Mouse (Mus musculus) CH12.LX (cell line): ENCODE measurements around the gene Luzp1. TPM values are rescaled to one million over a fixed set of nuclear protein-coding genes. Genes with fewer than 3 reads are reported as not detected.
A peak's percentile ranks its signal among the peaks of the same experiment; 100 is the strongest.

Experiments used
- DNase-seq: peaks from one replicate; pipeline ENCODE4 v3.0.0-alpha.2; 2013; ENCODE audit errors: extremely low read depth
- H3K27ac ChIP-seq: 2 replicates; pipeline ENCODE4 v1.5.1; 2012; ENCODE audit warnings: low read depth, mild to moderate bottlenecking, control low read depth, moderate library complexity; ENCODE audit not compliant: insufficient read depth
- H3K27me3 ChIP-seq: replicated peaks from 2 replicates; pipeline ENCODE3; 2012; ENCODE audit warnings: inconsistent platforms
- H3K36me3 ChIP-seq, 2 experiments: replicated peaks in 1 of 2; 2 replicates each; pipeline versions ENCODE3 to v1.6.1; 2012; ENCODE audit warnings: inconsistent platforms in 1 of 2, low read length in 1 of 2, mild to moderate bottlenecking in 1 of 2, mixed read lengths in 1 of 2, moderate library complexity in 1 of 2; ENCODE audit not compliant: control insufficient read depth in 1 of 2, insufficient read depth in 1 of 2
- H3K4me1 ChIP-seq, 2 experiments: 2 replicates each; pipeline ENCODE4 v1.6.1; 2012; ENCODE audit warnings: inconsistent platforms in 1 of 2, moderate library complexity in 1 of 2; ENCODE audit not compliant: insufficient read depth in 2 of 2, control insufficient read depth in 1 of 2
- H3K4me2 ChIP-seq: 2 replicates; pipeline ENCODE4 v1.6.1; 2012; ENCODE audit warnings: low read depth, mild to moderate bottlenecking, control low read depth; ENCODE audit not compliant: poor library complexity, insufficient read depth, severe bottlenecking
- H3K4me3 ChIP-seq, 3 experiments: fragments of 150-350 bp in 1 of 3; sonication (generic) in 1 of 3; replicated peaks in 1 of 3; 2 replicates each; pipeline versions ENCODE3 to v1.5.1; 2011 to 2012; ENCODE audit warnings: low read depth in 2 of 3, low read length in 2 of 3, mild to moderate bottlenecking in 2 of 3, moderate library complexity in 2 of 3, control low read depth in 1 of 3, improper control_type of control experiment in 1 of 3, inconsistent platforms in 1 of 3, mixed read lengths in 1 of 3; ENCODE audit not compliant: poor library complexity in 1 of 3
- H3K79me2 ChIP-seq: replicated peaks from 2 replicates; pipeline ENCODE4 v1.6.1; 2012; ENCODE audit warnings: mild to moderate bottlenecking, moderate library complexity; ENCODE audit not compliant: control insufficient read depth, poor library complexity, insufficient read depth, severe bottlenecking; ENCODE audit errors: extremely low read depth
- H3K9ac ChIP-seq: 2 replicates; pipeline ENCODE4 v1.6.1; 2012; ENCODE audit warnings: low read depth, mild to moderate bottlenecking, control low read depth, moderate library complexity; ENCODE audit not compliant: insufficient read depth
- H3K9me3 ChIP-seq: replicated peaks from 2 replicates; pipeline ENCODE3; 2012; ENCODE audit warnings: low read length, inconsistent platforms, mixed read lengths
- CHD2 ChIP-seq: IDR thresholded peaks from 2 replicates; pipeline ENCODE4 v1.6.1; 2011; ENCODE audit warnings: low read length, improper control_type of control experiment
- HCFC1 ChIP-seq: IDR thresholded peaks from 2 replicates; pipeline ENCODE4 v1.6.1; 2012; ENCODE audit warnings: low read depth, mild to moderate bottlenecking, inconsistent platforms, low read length, improper control_type of control experiment
- KAT2A ChIP-seq: IDR thresholded peaks from 2 replicates; pipeline ENCODE4 v1.6.1; 2012; ENCODE audit warnings: low read length, improper control_type of control experiment, inconsistent platforms; ENCODE audit not compliant: insufficient replicate concordance
- MAFK ChIP-seq: IDR thresholded peaks from 2 replicates; pipeline ENCODE4 v1.6.1; 2011; ENCODE audit warnings: low read length, improper control_type of control experiment; ENCODE audit not compliant: insufficient replicate concordance
- MAX ChIP-seq: IDR thresholded peaks from 2 replicates; pipeline ENCODE4 v1.6.1; 2011; ENCODE audit warnings: low read length, improper control_type of control experiment
- MXI1 ChIP-seq: IDR thresholded peaks from 2 replicates; pipeline ENCODE4 v1.6.1; 2011; ENCODE audit warnings: mild to moderate bottlenecking, low read depth, low read length, improper control_type of control experiment
- POLR2AphosphoS2 ChIP-seq: IDR thresholded peaks from 2 replicates; pipeline ENCODE4 v1.6.1; 2011; ENCODE audit warnings: low read depth, low read length, improper control_type of control experiment
- RAD21 ChIP-seq: IDR thresholded peaks from 2 replicates; pipeline ENCODE4 v1.6.1; 2011; ENCODE audit warnings: low read depth, mild to moderate bottlenecking, low read length, improper control_type of control experiment, moderate library complexity
- SIN3A ChIP-seq: IDR thresholded peaks from 2 replicates; pipeline ENCODE4 v1.6.1; 2012; ENCODE audit warnings: low read length, improper control_type of control experiment, inconsistent platforms
- TCF12 ChIP-seq: IDR thresholded peaks from 2 replicates; pipeline ENCODE4 v1.6.1; 2014; ENCODE audit warnings: low read depth, mild to moderate bottlenecking, inconsistent platforms, low read length, improper control_type of control experiment
- UBTF ChIP-seq: IDR thresholded peaks from 2 replicates; pipeline ENCODE4 v1.6.1; 2012; ENCODE audit warnings: low read depth, mild to moderate bottlenecking, inconsistent platforms, low read length, improper control_type of control experiment, moderate library complexity
- ZKSCAN1 ChIP-seq: IDR thresholded peaks from 2 replicates; pipeline ENCODE4 v1.6.1; 2012; ENCODE audit warnings: low read depth, inconsistent platforms, low read length, improper control_type of control experiment, borderline replicate concordance
- ZMIZ1 ChIP-seq: IDR thresholded peaks from 2 replicates; pipeline ENCODE4 v1.6.1; 2012; ENCODE audit warnings: low read depth, mild to moderate bottlenecking, inconsistent platforms, low read length, improper control_type of control experiment
- ZNF384 ChIP-seq: IDR thresholded peaks from 2 replicates; pipeline ENCODE4 v1.6.1; 2012; ENCODE audit warnings: low read depth, low read length, improper control_type of control experiment, inconsistent platforms
- dilution Hi-C: fragments of 300-500 bp; cut with MboI; formaldehyde crosslinking; loops from 2 replicates; pipeline ENCODE4 v1.14.3; 2020; ENCODE audit warnings: low sequenced_read_pairs; ENCODE audit not compliant: extremely low pct_unique_long_range_greater_than_20kb, extremely low pct_ligation_motif_present
- in situ Hi-C: fragments of 300-500 bp; cut with MboI; formaldehyde crosslinking; loops from 3 replicates; pipeline ENCODE4 v1.14.3; 2019; ENCODE audit warnings: low sequenced_read_pairs, low pct_ligation_motif_present, low pct_unique_long_range_greater_than_20kb, mixed read lengths
- polyA plus RNA-seq: library from polyadenylated mRNA; unstranded; fragments of >175 nt; gene quantifications from 2 replicates; pipeline ENCODE4 v1.2.1, GENCODE M21; 2012; ENCODE audit warnings: low read depth; ENCODE audit not compliant: insufficient read length
- total RNA-seq, 2 experiments: library from RNA; depleted of rRNA; stranded (reverse); fragments of 300-350 nt in 1 of 2; fragments of >200 nt in 1 of 2; gene quantifications; 2 replicates each; pipeline ENCODE4 v1.2.3; 2012 to 2014

Luzp1 gene
- total and polyA plus RNA-seq, 3 experiments = 5.0 to 7.0 (median 6.1) TPM

DNA sequence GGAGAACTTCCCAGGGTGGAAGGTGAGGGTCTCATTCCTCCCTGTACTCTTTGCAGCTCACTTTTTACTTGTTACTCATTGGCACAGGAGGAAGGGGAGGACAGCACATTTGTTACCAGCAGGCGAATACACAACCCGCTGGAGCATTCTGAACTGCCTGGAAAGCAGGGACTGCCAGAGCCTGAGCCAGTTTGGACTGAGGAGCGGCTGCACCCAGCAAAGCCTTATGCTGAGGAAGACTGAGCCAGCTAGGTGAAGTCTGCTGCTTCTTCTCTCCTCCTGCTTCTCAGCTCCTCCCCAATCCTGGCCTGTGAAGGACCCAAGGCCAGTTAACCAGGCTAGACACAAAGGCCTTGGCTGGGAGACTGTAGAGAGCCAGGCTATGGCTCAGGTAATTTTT is 75.6 kb downstream of the Luzp1 start:
- H3K9ac ChIP-seq = no peak overlapping the region
- H3K9me3 ChIP-seq = no peaks in the 10 kb centered on the region
- no peak overlapping the region for H3K4me3 ChIP-seq
- no peak overlapping the region for H3K4me2 ChIP-seq
- no peak for TF ChIP-seq SIN3A
- TF ChIP-seq MXI1 = no peak
- TF ChIP-seq KAT2A = no peak
- TF ChIP-seq ZMIZ1 = no peak
- TF ChIP-seq UBTF = no peak
- no peak for TF ChIP-seq ZNF384
- TF ChIP-seq MAX = no peak
- TF ChIP-seq MAFK = no peak
- TF ChIP-seq ZKSCAN1 = no peak
- TF ChIP-seq CHD2 = no peak
- no peak for TF ChIP-seq HCFC1
- TF ChIP-seq RAD21 = no peak
- H3K79me2 ChIP-seq = no peaks in the 10 kb centered on the region
- H3K27me3 ChIP-seq = no peaks in the 10 kb centered on the region
- H3K4me1 ChIP-seq = peaks cover 0 to 4% of the 10 kb centered on the region in 2 experiments; a peak in 1 of 4 replicates
- DNase-seq = no peak
- peaks cover 38 to 80% of the 10 kb centered on the region in 2 experiments for H3K36me3 ChIP-seq
- H3K27ac ChIP-seq = no peak overlapping the region
- dilution Hi-C loops = no loop called here
- in situ Hi-C loops = no loop called here

DNA sequence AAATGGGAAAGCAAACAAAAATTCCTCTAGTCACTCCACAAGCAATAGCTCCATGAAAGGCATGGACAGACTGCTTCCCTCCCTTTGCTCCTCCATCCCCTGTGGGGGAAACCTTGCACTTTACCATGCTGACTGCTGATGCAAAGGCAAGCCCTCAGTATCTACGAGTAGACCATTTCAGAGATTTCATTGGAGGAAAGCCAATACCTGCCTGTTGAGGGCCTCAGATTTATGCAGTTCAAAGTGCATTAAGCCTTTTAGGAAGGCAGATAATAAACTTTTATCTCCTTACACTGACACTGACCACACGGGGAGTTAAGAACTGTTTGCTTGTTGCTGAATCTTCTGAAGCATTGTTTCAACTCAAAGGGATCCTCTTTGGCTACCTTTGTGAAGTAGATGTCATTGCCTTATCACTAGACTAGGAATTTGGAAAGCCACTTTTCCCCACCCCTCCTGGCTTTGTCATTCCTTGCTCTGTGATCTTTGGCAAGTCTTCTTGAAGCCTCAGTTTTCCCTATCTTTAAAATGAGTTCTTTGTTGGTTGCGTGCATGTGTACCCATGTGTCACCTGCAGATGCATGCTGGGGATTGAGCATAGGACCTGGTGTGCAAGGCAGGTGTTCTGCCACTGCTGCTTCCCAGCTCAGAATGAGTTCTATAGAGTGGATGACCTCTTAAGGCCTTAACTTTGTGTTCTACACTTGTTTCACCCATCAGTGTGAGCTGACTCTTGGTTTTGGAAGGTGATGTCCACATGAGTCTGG is 76.9 kb downstream of the Luzp1 start:
- Histone ChIP-seq H3K27ac (no peak overlapping the region), H3K27me3 (no peaks in the 10 kb centered on the region)
- in situ Hi-C loops = no loop called here
- TF ChIP-seq POLR2AphosphoS2 (0 out of 2 replicates have a peak, but pooled peaks have one; percentile 23), MAFK (no peak), TCF12 (no peak)
- TF ChIP-seq, all 38 proteins: peak for 1
- no peak for DNase-seq
- Histone ChIP-seq H3K4me3 (no peak overlapping the region), H3K4me2 (no peak overlapping the region), H3K9me3 (no peaks in the 10 kb centered on the region), H3K36me3 (peaks cover 45 to 85% of the 10 kb centered on the region in 2 experiments), H3K79me2 (no peaks in the 10 kb centered on the region), H3K9ac (no peak overlapping the region), H3K4me1 (peaks cover 0 to 4% of the 10 kb centered on the region in 2 experiments; a peak in 1 of 4 replicates)
- dilution Hi-C loops = no loop called here
